Mouse (Mus musculus): ENCODE measurements around the gene 2310061I04Rik.

DNA sequence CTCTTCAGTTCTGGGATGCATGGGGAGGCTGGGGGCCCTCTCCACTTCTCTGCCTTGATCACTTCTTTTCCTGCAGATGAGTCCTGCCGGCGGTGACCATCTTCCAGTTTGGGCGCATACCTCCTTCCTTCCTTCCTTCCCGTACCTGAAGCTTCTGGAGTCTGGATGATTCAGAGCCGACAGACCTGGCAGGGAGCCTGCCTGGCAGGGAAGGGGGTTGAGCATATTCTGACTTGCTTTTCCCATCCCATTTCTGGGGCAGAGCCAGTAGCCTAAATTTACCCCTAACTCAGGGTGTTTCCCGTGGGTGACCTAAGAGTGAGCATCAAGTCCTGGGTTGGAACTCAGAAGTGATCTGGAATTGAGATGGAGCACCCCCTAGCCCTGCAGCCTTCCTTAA, 22.5 kb downstream of the 2310061I04Rik start:
- no peak for TF ChIP-seq GATA1 (IDR thresholded peaks at IDR 0.05; ENCODE audit: low read length)
- no peak for TF ChIP-seq TAL1 (IDR thresholded peaks at IDR 0.05; ENCODE audit: low read length)
